Mouse (Mus musculus): Measurements from ENCODE around the gene 9330182L06Rik.

DNA sequence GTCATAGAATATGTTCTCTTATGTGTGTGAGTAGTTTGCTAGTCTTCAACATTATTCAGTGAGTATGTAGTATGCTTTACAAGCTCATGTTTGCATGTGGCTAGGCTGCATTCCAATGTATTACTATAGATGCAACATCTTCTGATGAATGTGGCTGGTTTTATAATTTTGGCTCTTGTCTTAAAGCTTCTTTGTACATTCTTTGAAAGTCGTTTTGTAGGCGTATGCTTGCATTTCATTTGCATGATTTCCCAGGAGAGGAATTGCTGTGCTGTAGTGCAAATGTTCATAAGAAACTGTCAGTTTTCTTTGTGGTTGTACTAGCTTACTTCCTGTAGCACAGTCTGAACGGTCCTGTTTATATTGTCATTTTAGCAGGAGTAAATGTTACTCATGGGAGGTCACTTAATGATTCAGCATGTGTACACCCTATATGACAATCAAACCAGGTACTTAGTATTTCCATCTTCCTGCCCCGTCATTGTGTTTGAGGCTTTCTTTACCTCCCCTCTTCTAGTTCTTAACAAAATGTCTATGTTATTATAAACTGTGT, 38.4 kb upstream of the 9330182L06Rik start:
- TF ChIP-seq HCFC1 (IDR thresholded peaks at IDR 0.05; ENCODE audit: borderline replicate concordance, insufficient read depth, low read length) (no peak), ZC3H11A (IDR thresholded peaks at IDR 0.05; ENCODE audit: borderline replicate concordance, low read depth, low read length) (no peak), MAFK (IDR thresholded peaks at IDR 0.05; ENCODE audit: insufficient read depth, low read depth, low read length) (no peak)
